Mouse (Mus musculus) myocyte (in vitro differentiated cells): ENCODE measurements at regions not wholly inside any gene's neighbourhood (a gene's known extent, or its start where the extent isn't known, plus 50 kb on each side); places are given as distances from the start of the nearest gene placed in this dataset.
"Not testable (repeated sequence)": the region's sequence is repeated elsewhere in the genome, so short reads cannot be mapped to it uniquely, and the experiment has no call there.

Experiments used
- H3K27me3 ChIP-seq: one replicate; pipeline ENCODE4 v1.6.1; 2011; ENCODE audit not compliant: control insufficient read depth, insufficient read depth, insufficient read length
- H3K36me3 ChIP-seq: one replicate; pipeline ENCODE4 v1.6.1; 2011; ENCODE audit not compliant: control insufficient read depth, insufficient read depth
- H3K4me2 ChIP-seq: one replicate; pipeline ENCODE4 v1.6.1; 2011; ENCODE audit warnings: low read depth, control low read depth
- H3K4me3 ChIP-seq: one replicate; pipeline ENCODE4 v1.5.1; 2011; ENCODE audit warnings: mild to moderate bottlenecking, control low read depth, moderate library complexity
- H3K79me2 ChIP-seq: one replicate; pipeline ENCODE4 v1.6.1; 2011; ENCODE audit not compliant: control insufficient read depth, insufficient read depth
- H3ac ChIP-seq: one replicate; pipeline ENCODE4 v1.6.1; 2011; ENCODE audit not compliant: control insufficient read depth, insufficient read length
- CEBPB ChIP-seq: IDR thresholded peaks from 2 replicates; pipeline ENCODE4 v1.6.1; 2011; ENCODE audit warnings: mild to moderate bottlenecking, moderate library complexity; ENCODE audit not compliant: poor library complexity, insufficient read depth, severe bottlenecking
- E2F4 ChIP-seq: IDR thresholded peaks from one replicate; pipeline ENCODE4 v1.6.1; 2011; ENCODE audit warnings: mild to moderate bottlenecking, control low read depth, moderate library complexity; ENCODE audit not compliant: insufficient read depth
- MAX ChIP-seq: IDR thresholded peaks from one replicate; pipeline ENCODE4 v1.6.1; 2011; ENCODE audit warnings: low read depth, mild to moderate bottlenecking, control low read depth
- MYOD1 ChIP-seq, 3 experiments: IDR thresholded peaks; one replicate each; pipeline ENCODE4 v1.6.1; 2011; ENCODE audit warnings: control low read depth in 2 of 3, low read depth in 2 of 3, mild to moderate bottlenecking in 2 of 3, moderate library complexity in 1 of 3; ENCODE audit not compliant: insufficient read length in 2 of 3, control insufficient read depth in 1 of 3
- MYOG ChIP-seq, 3 experiments: IDR thresholded peaks; one replicate each; pipeline ENCODE4 v1.6.1; 2011; ENCODE audit warnings: control low read depth in 2 of 3, low read depth in 2 of 3, mild to moderate bottlenecking in 2 of 3; ENCODE audit not compliant: insufficient read length in 2 of 3, control insufficient read depth in 1 of 3, insufficient read depth in 1 of 3
- POLR2A ChIP-seq: IDR thresholded peaks from one replicate; pipeline ENCODE4 v1.6.1; 2011; ENCODE audit warnings: low read depth, mild to moderate bottlenecking, control low read depth, moderate library complexity; ENCODE audit not compliant: insufficient read length
- POLR2AphosphoS2 ChIP-seq: IDR thresholded peaks from one replicate; pipeline ENCODE4 v1.6.1; 2011; ENCODE audit warnings: low read depth, control low read depth; ENCODE audit not compliant: insufficient read length
- REST ChIP-seq: IDR thresholded peaks from one replicate; pipeline ENCODE4 v1.6.1; 2011; ENCODE audit warnings: mild to moderate bottlenecking, control low read depth, moderate library complexity; ENCODE audit not compliant: insufficient read depth, insufficient read length
- SRF ChIP-seq: IDR thresholded peaks from one replicate; pipeline ENCODE4 v1.6.1; 2011; ENCODE audit warnings: low read depth; ENCODE audit not compliant: control insufficient read depth, insufficient read length
- TCF12 ChIP-seq: IDR thresholded peaks from one replicate; pipeline ENCODE4 v1.6.1; 2011; ENCODE audit warnings: mild to moderate bottlenecking, control low read depth; ENCODE audit not compliant: poor library complexity, insufficient read depth, severe bottlenecking
- TCF3 ChIP-seq: IDR thresholded peaks from one replicate; pipeline ENCODE4 v1.6.1; 2011; ENCODE audit warnings: low read depth, control low read depth; ENCODE audit not compliant: insufficient read length
- USF1 ChIP-seq: IDR thresholded peaks from one replicate; pipeline ENCODE4 v1.6.1; 2011; ENCODE audit warnings: low read depth, mild to moderate bottlenecking, control low read depth, moderate library complexity

DNA sequence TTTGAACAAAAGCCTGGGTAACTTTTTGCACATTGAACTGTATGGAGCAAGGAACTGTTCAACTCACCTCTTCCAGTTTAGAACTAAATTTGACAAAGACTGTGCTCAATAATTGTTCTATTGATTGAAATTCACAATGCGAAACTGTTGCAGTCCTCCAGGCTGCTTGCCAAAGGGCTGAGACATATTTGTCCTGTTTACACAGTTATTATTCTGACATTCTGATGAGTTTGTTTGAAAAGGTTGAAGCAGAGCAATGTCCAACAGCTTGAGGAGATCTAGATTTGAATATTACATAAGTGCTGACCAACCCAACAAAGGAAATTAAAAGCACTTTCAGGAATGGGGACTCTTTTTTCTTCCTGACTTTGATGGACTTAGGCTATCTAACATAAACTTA is 110.2 kb upstream of the Ahi1 start:
- TF ChIP-seq CEBPB (no peak), MYOD1 (IDR thresholded peaks at IDR 0.05; ENCODE audit: control insufficient read depth in 1 of 3, insufficient read length in 2 of 3, low read depth in 2 of 3) (no peak), USF1 (no peak), SRF (no peak), E2F4 (no peak), POLR2AphosphoS2 (no peak), POLR2A (no peak), TCF12 (no peak), MYOG (IDR thresholded peaks at IDR 0.05; ENCODE audit: control insufficient read depth in 1 of 3, insufficient read depth in 1 of 3, insufficient read length in 2 of 3, low read depth in 2 of 3) (no peak), REST (no peak), TCF3 (no peak), MAX (no peak)
- H3K27me3 ChIP-seq = no peaks in the 10 kb centered on the region
- H3ac ChIP-seq = no peak overlapping the region
- no peaks in the 10 kb centered on the region for H3K36me3 ChIP-seq
- no peaks in the 10 kb centered on the region for H3K79me2 ChIP-seq
- no peak overlapping the region for H3K4me2 ChIP-seq
- no peak overlapping the region for H3K4me3 ChIP-seq

DNA sequence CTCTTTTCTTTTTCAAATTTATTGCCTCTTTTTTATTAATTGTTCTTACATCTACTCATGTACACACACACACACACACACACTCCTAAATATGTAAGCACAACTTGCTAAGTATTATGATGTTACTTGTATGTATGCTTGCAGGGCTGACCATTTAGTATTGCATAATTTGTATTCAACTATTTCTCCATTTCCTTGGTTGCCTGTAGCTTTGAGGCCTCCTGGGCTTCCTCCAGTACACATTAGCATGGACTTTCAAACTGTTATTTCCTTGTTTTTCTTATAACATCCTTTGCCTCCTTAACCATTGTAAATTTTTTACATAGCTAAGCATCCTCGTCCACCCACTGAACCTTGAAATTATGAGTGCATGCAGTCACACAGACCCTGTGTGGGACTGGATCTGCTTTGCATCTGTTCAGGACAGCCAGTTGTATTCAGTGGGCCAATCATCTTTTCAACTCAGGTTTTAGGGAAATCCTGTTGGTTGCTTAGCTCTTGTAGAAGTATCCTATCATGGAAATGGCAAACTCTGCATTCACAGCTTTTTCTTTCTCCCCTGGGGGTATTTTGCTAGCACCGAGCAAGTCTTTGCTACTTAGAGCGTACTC is 110.8 kb upstream of the Ahi1 start:
- Histone ChIP-seq H3K79me2 (no peaks in the 10 kb centered on the region), H3K4me3 (no peak overlapping the region), H3K27me3 (no peaks in the 10 kb centered on the region), H3ac (no peak overlapping the region), H3K36me3 (no peaks in the 10 kb centered on the region), H3K4me2 (no peak overlapping the region)
- TF ChIP-seq MAX = no peak
- no peak for TF ChIP-seq MYOD1 (IDR thresholded peaks at IDR 0.05; ENCODE audit: control insufficient read depth in 1 of 3, insufficient read length in 2 of 3, low read depth in 2 of 3)
- no peak for TF ChIP-seq POLR2A
- no peak for TF ChIP-seq TCF12
- no peak for TF ChIP-seq USF1
- no peak for TF ChIP-seq E2F4
- TF ChIP-seq MYOG (IDR thresholded peaks at IDR 0.05; ENCODE audit: control insufficient read depth in 1 of 3, insufficient read depth in 1 of 3, insufficient read length in 2 of 3, low read depth in 2 of 3) = no peak
- TF ChIP-seq CEBPB = no peak

DNA sequence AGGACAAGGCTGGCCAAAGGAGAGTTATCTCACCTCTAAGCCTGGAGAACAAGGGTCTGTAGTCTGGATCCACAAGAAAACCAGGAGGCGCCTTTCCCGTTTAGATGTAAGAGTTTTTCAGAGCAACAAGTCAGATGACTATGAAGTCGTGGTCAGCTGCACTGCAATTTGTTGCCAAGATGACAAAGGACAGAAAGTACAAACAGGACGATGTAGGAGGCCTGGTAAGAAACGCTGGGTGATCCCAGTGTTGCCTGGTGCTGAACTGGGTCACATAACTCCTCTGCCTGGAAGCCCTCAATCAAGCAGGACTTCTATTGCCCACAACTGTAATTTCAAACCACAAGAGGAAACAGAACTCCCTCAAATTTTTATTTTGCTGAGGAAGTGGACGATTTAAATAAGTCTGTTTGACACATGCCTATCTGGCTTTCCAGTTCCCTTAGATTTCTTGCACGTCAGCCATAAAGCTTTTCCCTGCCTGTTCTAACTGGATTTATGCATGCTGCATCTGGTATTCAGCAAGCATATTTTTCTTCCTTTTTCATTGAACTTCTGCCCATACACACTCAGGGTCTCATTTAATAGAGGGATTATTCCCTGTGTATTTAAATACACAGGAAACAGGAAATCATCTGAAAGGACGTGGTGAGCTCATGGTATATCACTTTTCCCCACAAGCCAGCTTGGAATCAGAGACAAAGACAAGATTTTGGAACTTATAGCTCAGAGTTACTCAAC is 113.5 kb upstream of the Ahi1 start:
- TF ChIP-seq USF1 = no peak
- TF ChIP-seq POLR2A = no peak
- no peak for TF ChIP-seq SRF
- TF ChIP-seq POLR2AphosphoS2 = no peak
- TF ChIP-seq MYOD1 (IDR thresholded peaks at IDR 0.05; ENCODE audit: control insufficient read depth in 1 of 3, insufficient read length in 2 of 3, low read depth in 2 of 3) = no peak
- TF ChIP-seq E2F4 = no peak
- TF ChIP-seq MAX = no peak
- no peak for TF ChIP-seq TCF3
- TF ChIP-seq MYOG (IDR thresholded peaks at IDR 0.05; ENCODE audit: control insufficient read depth in 1 of 3, insufficient read depth in 1 of 3, insufficient read length in 2 of 3, low read depth in 2 of 3) = no peak
- no peaks in the 10 kb centered on the region for H3K27me3 ChIP-seq
- H3K79me2 ChIP-seq = no peaks in the 10 kb centered on the region
- no peaks in the 10 kb centered on the region for H3K36me3 ChIP-seq
- no peak overlapping the region for H3K4me3 ChIP-seq
- no peak overlapping the region for H3K4me2 ChIP-seq
- H3ac ChIP-seq = no peak overlapping the region

DNA sequence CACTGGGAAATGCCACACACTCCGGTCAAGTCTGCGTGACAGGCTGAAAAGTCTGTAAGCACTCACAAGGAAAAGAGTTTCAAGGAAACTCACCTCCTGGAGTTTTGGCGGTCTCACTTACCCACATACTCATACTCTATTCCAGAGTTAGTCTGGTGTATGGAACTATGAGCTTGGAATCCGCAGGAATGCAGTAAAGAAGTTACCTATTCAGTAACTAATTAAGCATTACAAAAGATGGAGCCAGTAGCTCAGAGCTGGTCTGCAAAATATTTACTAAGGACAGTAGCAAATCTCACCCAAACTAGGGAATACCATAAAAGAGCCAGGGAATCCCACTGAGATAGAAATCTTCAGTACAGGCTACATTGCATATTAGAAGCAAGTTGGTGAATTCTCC is 111.9 kb upstream of the Pde7b start:
- not testable (repeated sequence) for H3K4me2 ChIP-seq

DNA sequence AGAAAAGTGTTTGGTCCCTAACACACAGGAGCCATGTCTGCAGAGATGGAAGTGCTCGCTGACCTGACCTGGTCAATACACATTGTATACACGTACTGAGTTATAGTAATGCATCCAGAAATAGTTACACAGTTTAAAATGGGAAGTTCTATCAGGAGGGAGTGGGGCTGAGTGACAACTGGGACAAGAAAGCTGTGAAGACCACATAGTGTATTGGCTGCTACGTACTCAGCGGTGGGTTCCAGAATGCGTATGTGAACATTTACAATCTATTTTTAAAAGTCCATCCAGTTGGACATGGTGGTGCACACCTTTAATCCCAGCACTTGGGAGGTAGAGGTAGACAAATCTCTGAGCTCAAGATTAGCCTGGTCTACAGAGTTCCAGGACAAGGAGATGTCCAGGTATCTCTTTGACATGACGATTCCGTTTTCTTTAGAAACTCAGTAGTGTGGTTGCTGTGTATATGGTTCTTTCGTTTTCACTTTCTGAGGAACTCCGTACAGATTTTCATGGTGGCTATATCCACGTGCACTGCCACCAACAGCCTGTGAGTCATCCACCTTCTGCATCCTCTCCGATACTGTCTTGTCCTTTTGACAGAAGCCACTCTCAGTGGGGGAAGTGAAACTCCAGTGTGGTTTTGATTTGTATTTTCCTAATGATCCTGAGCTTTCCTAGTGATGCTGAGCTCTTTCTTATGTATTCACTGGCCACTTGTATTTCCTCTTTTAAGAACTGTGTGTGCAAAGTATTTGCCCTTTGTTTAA is 110.1 kb upstream of the Pde7b start:
- Histone ChIP-seq H3K27me3 (no peaks in the 10 kb centered on the region), H3K4me3 (no peak overlapping the region), H3K79me2 (no peaks in the 10 kb centered on the region), H3K4me2 (no peak overlapping the region), H3K36me3 (no peaks in the 10 kb centered on the region), H3ac (no peak overlapping the region)
- no peak for TF ChIP-seq E2F4
- no peak for TF ChIP-seq TCF12

More for the DNA sequence above, 111.9 kb upstream of the Pde7b start:
- not testable (repeated sequence) for H3K79me2 ChIP-seq, H3K4me3 ChIP-seq, H3K36me3 ChIP-seq, H3K27me3 ChIP-seq, H3ac ChIP-seq
